Mouse (Mus musculus) effector memory CD4-positive, alpha-beta T cell, adult 5 months (primary cell): ENCODE measurements around the gene Gm17581. TPM values are rescaled to one million over a fixed set of nuclear protein-coding genes. Genes with fewer than 3 reads are reported as not detected.

Experiments used
- polyA plus RNA-seq: library from polyadenylated mRNA; unstranded; fragments of 100-300 nt; shearing (Covaris generic); gene quantifications from one replicate; pipeline ENCODE4 v1.2.1, GENCODE M21; 2017

Gene Gm17581
- not detected for polyA plus RNA-seq

DNA sequence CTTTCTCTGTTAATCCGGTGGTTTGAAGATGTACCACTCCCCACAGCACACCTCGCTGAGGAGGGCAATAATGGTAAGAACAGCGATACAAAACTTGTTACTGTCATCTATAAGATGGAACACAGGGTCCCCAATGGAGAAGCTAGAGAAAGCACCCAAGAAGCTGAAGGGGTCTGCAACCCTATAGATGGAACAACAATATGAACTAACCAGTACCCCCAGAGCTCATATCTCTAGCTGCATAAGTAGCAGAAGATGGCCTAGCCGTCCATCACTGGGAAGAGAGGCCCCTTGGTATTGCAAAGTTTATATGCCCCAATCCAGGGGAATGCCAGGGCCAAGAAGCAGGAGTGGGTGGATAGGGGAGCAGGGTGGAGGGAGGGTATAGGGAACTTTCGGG lies at the start of gene Gm17581:
Gene Gm17581 (minus strand): TSS at position 101 of the 400 bp plus-strand sequence.

GRCm38 (mm10) chr2:155774927-155775684 lies 39.4 kb upstream of the Gm17581 start, which contains the start of gene Mmp24:
Gene Mmp24, plus strand, starts transcription at chr2:155775342.

DNA sequence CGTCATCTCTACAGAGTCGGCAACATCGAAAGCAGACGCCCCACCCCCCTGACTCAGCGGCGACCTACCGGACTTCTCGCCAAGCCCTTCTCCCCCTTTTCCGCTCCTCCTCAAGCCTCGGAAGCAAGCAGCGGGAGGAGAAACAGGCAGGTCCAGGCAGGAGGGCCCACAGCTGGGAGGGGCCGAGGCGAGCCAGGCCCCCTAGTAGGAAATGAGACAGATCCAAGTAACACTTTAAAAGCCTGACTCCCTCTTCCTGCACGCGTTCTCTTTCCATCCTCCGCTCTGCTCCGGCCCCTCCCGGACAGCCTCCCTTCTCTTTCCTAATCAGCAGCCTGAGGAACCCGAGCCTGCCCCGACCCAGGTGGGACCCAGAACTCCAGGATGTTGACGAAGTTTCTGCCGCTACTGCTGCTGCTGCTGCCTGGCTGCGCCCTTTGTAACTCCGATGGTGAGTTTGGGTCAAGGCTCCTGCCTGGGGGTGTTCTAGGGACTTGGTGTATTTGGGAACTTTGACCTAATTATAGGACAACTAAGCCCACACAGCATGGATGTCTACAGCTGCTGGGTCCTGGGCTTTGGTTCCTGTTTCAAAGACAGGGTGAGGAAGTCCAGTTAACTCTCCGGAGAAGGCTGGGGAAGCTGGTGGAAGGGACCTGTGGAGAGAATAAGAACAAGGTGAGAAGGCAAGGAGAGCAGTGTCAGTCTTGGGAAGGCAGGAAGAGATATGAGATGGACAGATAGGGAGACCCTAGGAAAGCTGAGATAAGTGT lies 15.5 kb upstream of the Gm17581 start, which contains the start of gene Procr:
Gene Procr (plus strand): TSS at position 104 of the 773 bp plus-strand sequence.

GRCm38 (mm10) chr2:155729158-155729645 lies 6.5 kb downstream of the Gm17581 start, which contains the start of gene Edem2:
Gene Edem2, minus strand, starts transcription at chr2:155729475.

DNA sequence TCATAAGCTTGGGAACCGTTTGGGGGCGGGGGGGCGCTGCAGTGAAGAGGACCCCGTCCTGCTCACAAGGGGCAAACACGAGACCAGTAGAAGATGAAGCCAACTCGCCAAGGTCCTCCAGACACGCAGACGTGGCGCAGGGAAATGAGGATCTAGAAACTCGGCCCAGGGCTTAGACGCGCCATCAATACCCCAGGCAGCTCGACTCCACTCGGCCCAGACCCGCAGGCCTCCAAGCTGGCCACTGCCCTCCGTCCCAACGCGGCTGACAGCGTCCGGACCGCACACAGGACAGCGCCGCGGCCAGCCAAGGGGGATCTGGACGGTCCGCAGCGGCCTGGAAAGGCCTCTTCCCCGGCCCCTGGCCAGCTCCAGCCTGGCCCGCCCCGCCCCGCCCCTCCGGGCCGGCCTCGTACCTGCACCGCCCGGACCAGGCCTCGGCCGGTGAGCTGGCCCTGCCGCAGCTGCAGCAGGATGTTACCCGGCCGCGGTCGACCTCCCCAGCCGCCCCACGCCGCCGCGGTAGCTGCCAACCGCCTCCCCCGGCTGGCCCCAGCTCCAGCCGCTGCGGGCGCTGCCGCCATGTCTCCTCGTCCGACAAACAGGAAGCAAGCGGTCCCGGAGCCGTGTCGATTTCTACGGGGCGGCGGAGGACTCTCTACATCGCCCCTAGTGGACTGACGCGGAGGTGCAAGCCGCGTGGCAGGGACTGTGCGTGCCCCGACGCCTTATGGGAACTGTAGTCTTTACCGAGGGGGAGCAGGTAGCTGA lies 43.8 kb downstream of the Gm17581 start, which contains the start of gene Trpc4ap:
Gene Trpc4ap (minus strand): TSS at position 662 of the 771 bp plus-strand sequence.

Other genes starting within 250 kb of the Gm17581 start
- gene Acss2, start 217.9 kb downstream of the Gm17581 start, polyA plus RNA-seq, result 65.3 TPM
- gene Ggt7, start 217.6 kb downstream of the Gm17581 start, polyA plus RNA-seq, result 6.4 TPM
- 16.2 TPM for gene Gss, start 143.1 kb downstream of the Gm17581 start, polyA plus RNA-seq
- not detected for gene Myh7b, start 124.7 kb downstream of the Gm17581 start, polyA plus RNA-seq
- gene Trpc4ap, start 43.5 kb downstream of the Gm17581 start, polyA plus RNA-seq, result 149 TPM
- gene Edem2, start 6.4 kb downstream of the Gm17581 start, polyA plus RNA-seq, result 46.7 TPM
- not detected for gene Procr, start 15.3 kb upstream of the Gm17581 start, polyA plus RNA-seq
- 0.12 TPM for gene Mmp24, start 39.5 kb upstream of the Gm17581 start, polyA plus RNA-seq
- gene BC029722, start 83.6 kb upstream of the Gm17581 start, polyA plus RNA-seq, result 40.6 TPM
- gene Eif6, start 91.1 kb upstream of the Gm17581 start, polyA plus RNA-seq, result 159 TPM
- not detected for gene Fam83c, start 99.0 kb upstream of the Gm17581 start, polyA plus RNA-seq
- 31.1 TPM for gene Uqcc1, start 194.4 kb upstream of the Gm17581 start, polyA plus RNA-seq
- gene Gm15557, start 204.9 kb upstream of the Gm17581 start, polyA plus RNA-seq, result not detected
- gene Gdf5, start 209.5 kb upstream of the Gm17581 start, polyA plus RNA-seq, result not detected
- 21.9 TPM for gene Cep250, start 220.6 kb upstream of the Gm17581 start, polyA plus RNA-seq